Mouse (Mus musculus) T-helper 1 cell (primary cell): ENCODE results near the gene Itgb5.

ENCODE experiments used
- in situ Hi-C: fragments of 300-600 bp; cut with MboI, MseI; formaldehyde crosslinking; loops from one replicate; pipeline ENCODE4 v1.15.1; 2025; ENCODE audit warnings: high pct_unique_total_duplicates

Gene Itgb5

GRCm38 (mm10) chr16:33908239-33908638, 78.8 kb downstream of the Itgb5 start:
- in situ Hi-C loops = no loop called here

DNA sequence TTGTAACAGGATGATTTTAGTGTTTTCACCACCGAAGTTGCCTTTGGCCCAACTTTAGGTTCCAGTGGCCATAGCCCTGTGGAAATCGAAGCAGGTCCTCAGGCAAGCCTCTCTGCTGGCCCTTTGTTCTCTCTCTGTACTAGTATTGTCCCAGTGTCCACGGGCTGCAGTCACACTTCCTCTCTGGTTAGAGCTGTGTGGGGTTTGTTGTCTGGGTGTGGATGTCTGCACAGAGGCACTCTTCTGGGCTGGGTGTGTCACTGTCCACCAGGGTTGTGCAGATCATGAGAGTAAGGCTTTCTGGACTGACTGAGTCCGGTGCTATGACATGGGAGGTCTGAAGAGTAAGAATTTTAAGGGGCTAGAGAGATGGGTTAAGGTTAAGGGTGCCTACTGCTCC, 85.5 kb downstream of the Itgb5 start:
- in situ Hi-C loops = loop anchor here (10.0 kb wide), 1 partner anchor 700 kb away; no protein-coding TSS in a partner anchor

GRCm38 (mm10) chr16:33916473-33917251, 87.2 kb downstream of the Itgb5 start:
- in situ Hi-C loops = loop anchor here (10.0 kb wide), 1 partner anchor 698 kb away; no protein-coding TSS in a partner anchor

DNA sequence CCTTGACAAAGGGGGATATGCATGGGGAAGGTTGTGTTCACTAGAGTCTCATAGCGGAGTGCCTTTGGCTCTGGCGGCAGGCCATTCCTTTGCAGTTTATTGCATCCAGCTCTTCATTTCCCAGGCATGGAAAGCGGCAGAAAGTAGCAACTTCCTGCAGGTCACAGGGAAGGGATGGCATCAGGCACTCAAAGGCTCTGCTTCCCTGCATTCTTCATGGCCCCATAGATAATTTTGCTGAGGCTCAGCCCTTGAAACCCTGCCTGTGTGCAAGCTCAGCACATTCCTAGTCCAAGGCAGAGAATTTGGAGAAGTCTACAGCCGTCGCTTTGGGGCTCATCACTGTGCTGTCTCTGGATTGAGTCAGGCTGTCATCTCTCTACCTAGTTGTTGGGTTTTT, 87.9 kb downstream of the Itgb5 start:
- in situ Hi-C loops = loop anchor here (10.0 kb wide), 1 partner anchor 697 kb away; no protein-coding TSS in a partner anchor

GRCm38 (mm10) chr16:33917926-33918325, 88.5 kb downstream of the Itgb5 start:
- in situ Hi-C loops = loop anchor here (10.0 kb wide), 1 partner anchor 697 kb away; no protein-coding TSS in a partner anchor

DNA sequence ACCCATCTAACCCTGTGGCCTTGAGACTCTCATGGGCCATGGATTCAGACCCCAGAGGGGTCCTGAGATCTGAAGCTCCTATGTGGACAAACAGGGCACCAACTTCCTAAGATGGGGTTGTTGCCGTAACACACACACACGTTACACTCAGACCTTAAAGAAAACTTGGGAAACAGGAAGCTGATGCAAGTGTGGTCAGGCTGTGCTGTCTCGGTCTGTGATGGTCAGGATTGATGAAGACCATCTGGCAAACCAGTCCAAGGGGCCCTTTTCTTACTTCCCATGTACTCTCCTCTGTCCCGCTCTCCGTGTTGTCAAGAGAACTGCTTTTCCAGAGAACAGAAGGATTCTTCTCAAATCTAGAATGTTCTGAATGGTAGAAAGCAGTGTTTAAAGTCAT, 92.0 kb downstream of the Itgb5 start:
- in situ Hi-C loops = no loop called here

DNA sequence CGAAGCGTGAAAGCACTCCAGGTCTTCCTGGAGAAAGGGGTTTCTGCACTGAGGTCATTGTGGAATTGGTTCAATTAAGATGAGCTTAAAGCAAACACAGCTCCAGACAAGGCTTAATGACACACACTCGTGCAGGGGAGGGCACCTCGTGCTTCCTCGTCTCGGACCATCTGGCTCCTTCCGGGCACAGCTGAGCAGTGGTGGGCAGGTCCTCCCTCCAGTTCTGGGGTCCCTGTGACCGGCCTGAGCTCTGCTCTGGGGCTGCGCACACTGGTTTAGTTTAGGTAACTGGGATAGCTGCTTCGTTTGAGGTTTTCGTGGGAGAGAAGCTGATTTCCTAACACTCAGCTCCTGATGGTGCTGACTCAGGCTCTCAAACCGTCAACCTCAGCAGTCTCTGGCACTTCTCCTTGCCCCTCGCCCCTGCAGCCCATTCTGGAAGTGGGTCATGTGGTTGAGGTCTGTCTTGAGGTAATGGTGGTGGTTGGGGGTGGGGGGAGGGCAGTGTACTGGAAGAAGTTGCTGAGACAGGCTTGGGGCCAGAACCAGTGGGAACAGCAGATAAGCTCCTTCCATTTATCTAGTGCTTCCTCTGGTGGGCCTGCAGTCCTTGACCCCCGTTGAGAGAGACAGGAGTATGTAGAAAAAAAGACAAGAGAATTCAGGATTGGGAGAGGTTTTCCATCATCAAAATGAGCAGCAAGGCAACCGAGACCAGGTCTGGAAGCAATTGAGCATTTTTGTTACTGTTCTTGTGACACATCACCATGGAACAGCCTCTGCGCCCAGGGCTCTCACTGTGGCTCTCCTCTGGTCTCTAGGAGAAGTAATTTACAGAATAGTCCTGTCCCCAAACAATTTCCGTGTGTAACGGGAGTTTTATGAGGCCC, 92.9 kb downstream of the Itgb5 start:
- in situ Hi-C loops = no loop called here

DNA sequence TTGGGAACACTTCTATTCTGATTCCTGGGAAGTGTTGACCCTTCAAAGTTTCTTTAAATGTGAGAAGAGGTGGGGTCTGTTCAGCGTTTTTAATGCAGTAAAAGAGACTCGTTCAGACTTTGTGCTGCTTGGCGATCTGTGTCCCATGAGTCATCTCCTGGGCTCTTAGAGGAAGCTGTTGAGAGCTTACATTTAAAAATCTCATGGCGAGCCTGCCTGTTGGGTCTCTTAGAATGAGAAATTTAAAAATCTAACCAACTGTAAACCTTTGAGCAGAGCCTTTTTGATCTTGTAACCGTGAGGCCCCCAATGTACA, 93.5 kb downstream of the Itgb5 start:
- in situ Hi-C loops = no loop called here

GRCm38 (mm10) chr16:33923758-33924157, 94.3 kb downstream of the Itgb5 start:
- in situ Hi-C loops = no loop called here

- in situ Hi-C loops = no loop called here
Measured at GRCm38 (mm10) chr16:33927263-33927824, 97.9 kb downstream of the Itgb5 start.

GRCm38 (mm10) chr16:33928788-33929462, 99.5 kb downstream of the Itgb5 start:
- in situ Hi-C loops = no loop called here

- in situ Hi-C loops = no loop called here
Measured at GRCm38 (mm10) chr16:33930785-33931184, 101.3 kb downstream of the Itgb5 start.

DNA sequence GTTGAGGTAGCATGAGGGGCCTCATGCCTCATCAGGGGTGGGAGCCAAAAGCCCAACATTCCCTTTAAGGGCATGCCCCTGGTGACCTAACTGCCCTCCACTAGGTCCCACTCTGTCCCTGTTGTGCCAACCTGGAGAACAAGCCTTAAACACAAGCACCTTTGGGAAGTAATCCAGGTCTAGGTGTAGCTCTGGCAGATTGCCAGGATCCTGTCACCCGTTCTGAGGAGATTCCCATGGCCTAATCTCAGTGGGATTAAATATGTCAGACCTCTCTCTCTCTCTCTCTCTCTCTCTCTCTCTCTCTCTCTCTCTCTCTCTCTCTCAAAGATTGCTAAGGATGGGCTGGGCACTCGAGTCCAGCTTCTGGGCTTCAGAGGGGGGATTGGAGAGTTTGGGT, 102.2 kb downstream of the Itgb5 start:
- in situ Hi-C loops = no loop called here

- in situ Hi-C loops = no loop called here
Measured at GRCm38 (mm10) chr16:33932126-33932525, 102.7 kb downstream of the Itgb5 start.

GRCm38 (mm10) chr16:33933411-33933810, 103.9 kb downstream of the Itgb5 start:
- in situ Hi-C loops = no loop called here

DNA sequence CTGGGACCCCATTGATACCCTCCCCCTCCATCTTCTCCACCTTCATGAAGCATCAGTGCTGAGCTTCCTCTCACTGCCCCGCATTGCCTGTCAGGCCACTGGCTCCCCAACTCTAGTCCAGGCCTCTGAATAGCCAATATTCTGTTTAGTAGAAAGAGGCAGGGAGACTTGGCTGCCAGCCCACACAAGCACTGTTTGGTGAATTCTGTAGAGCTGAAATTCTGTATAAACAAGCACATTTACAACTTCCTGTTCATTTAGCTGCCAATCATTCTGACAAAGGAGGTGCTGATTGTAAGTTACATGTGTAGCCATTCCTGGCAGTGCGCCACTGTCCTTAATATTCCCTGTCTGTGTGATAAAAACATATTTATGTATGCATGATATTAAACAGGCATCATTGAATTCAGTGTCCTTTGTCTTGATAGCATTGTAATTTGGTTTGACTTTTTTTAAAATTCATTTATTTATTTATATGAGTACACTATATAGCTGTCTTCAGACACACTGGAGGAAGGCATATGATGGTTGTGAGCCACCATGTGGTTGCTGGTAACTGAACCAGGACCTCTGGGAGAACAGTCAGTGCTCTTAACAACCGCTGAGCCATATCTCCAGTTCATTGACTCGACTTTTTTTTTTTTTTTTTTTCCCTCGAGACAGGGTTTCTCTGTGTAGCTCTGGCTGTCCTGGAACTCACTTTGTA, 105.4 kb downstream of the Itgb5 start:
- in situ Hi-C loops = no loop called here

- in situ Hi-C loops = no loop called here
Measured at GRCm38 (mm10) chr16:33935407-33935785, 105.9 kb downstream of the Itgb5 start.

- in situ Hi-C loops = no loop called here
Measured at GRCm38 (mm10) chr16:33936885-33937284, 107.4 kb downstream of the Itgb5 start.

DNA sequence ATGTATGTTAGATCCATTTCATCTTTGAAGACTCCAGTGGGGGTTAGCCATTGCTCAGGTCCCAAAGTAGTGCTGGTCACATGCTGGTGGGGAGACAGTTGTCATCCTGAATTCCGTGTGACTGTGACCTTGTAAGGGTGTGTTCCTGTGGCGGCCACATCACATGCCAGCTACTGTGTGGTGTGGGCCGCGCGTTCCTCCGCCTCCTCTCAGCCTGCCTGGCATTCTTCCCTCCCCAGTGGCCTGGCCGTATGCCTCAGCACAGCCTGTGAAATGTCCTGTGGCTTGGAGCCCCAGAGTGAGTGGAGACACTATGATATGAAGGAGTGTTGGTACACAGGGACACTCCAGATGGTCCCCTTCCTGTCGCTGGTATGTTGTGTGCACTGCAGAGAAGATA, 108.1 kb downstream of the Itgb5 start:
- in situ Hi-C loops = no loop called here

DNA sequence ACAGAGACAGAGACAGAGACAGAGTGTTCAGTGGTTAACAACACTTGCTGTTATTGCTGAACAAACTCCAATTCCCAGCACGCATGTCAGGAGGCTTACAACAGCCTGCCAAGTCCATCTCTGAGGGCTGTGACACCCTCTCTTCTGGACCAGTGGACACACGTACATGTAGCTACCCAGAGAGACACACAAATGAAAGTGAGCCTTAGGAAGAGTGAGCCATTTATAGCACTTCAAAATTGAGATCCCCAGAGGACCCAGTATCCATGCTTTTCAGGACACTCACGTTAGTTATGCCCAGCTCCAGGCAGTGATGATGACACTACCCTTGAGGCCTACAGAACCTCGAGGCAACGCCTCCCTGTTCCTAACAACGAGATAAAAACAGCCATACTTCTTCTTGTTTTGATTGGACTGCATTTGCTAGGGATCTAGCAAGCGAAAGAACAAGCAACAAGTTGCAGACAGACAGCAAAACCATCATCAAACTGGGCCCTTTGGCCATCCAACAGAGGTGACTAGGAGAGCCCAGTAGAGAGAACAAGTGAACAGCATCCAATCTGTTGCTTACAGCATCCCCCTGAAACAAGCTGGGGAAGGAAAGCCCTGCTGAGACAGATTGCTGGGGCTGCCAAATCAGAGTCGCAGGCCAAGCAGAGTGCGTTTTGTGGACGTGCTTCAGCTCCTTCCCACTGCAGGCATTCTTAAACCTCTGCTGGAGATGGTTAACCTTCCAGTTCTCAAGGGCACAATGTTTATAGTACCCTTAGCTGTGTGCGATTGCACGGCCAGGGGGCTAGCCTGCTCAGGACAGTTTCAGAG, 109.1 kb downstream of the Itgb5 start:
- in situ Hi-C loops = no loop called here
